Mouse (Mus musculus): Measurements from ENCODE around the gene Chmp2b. TPM values are rescaled to one million over a fixed set of nuclear protein-coding genes. Genes with fewer than 3 reads are reported as not detected.

Chmp2b gene
- total RNA-seq, 2 experiments from 2014 or later, result 43.4 to 46.5 TPM

GRCm38 (mm10) chr16:65529589-65529988, 32.9 kb downstream of the Chmp2b start:
- no peak for DNase-seq (ENCODE audit: low spot score in 2 of 2)

DNA sequence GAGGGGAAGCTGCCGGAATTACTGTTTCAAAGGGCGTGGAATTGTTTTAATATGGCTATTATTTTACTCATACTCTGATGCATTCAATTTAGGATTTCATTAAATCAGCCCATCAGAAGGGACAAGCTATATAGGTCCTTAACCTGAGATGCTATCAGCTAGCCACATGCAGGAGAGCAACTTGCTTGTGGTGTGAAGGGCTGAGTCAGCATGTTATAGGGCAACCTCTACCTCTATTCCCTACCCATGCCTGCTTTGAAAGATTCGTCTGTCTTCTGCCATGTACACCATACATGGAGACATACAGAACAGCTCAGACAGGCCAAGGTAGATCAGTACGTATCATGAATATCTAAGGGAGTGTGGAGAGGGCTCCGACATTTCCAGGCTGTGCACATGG, 35.8 kb downstream of the Chmp2b start:
- no peak for DNase-seq (ENCODE audit: low spot score in 2 of 2)

DNA sequence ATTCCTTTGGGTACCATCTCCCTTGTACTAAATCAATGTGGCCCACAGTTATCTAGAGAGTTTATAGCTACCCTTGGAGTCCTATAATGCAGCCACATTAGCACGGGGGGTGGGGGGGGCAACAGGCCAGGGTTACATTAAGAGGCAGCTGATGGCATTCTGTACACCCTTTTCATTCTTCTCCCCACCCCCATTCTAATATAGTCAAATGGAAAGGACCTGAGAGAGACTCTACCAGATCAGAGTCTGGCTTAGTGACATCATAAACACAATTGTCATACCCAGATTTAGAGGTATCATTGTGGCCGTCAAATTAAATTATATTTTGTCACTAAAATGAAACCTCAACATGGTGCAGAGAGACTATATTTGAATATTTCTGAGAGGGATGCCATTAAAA, 36.5 kb downstream of the Chmp2b start:
- no peak for DNase-seq (ENCODE audit: low spot score in 2 of 2)

- DNase-seq (ENCODE audit: low spot score in 2 of 2), result no peak
Measured at GRCm38 (mm10) chr16:65520211-65520610, 42.3 kb downstream of the Chmp2b start, which contains the start of gene Pou1f1. Pou1f1 (plus strand) TSS chr16:65520511.

DNA sequence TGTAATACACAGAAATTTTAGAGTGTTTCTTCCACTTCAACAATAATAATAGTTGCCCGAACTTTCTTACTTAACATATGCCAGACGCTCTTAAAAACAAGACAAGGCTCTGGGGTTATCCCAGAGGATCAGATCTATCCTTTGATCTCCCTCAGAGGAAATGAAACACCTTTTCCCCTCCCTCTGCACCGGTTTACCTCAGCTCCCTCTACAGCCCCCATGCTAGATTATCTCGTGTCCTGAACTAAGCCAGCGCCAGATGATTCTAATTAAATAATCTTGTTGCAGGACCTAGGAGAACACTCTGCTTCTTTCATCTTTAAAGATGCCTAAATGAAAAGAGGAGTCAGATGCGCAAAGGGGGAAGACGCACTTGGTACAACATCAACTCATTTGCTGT, 48.3 kb downstream of the Chmp2b start:
- DNase-seq (ENCODE audit: low spot score in 2 of 2), result no peak

- peak; percentile 7 to 23 for DNase-seq (ENCODE audit: low spot score in 2 of 2)
Measured at GRCm38 (mm10) chr16:65497049-65497448, 65.5 kb downstream of the Chmp2b start.

- DNase-seq (ENCODE audit: low spot score in 2 of 2), result no peak
Measured at GRCm38 (mm10) chr16:65496030-65496429, 66.5 kb downstream of the Chmp2b start.

Other genes with a start within 250 kb of the Chmp2b start
- not detected for gene Pou1f1, start 42.2 kb downstream of the Chmp2b start, total RNA-seq (2021)

Measured in adrenal gland, adult 18-20 months (tissue).